Mouse (Mus musculus) hindbrain, embryonic 14.5 days (tissue): ENCODE data around the gene Hist1h4c. TPM values are rescaled to one million over a fixed set of nuclear protein-coding genes. Genes with fewer than 3 reads are reported as not detected.
"Not testable (repeated sequence)": the region's sequence is repeated elsewhere in the genome, so short reads cannot be mapped to it uniquely, and the experiment has no call there.

Source experiments
- ATAC-seq: fragments of 200-750 bp; cut with Nextera tagmentation; 2 replicates; pipeline ENCODE4 v1.8.0; 2017; ENCODE audit warnings: moderate number of reproducible peaks, mild to moderate bottlenecking, moderate TSS enrichment, moderate library complexity; ENCODE audit not compliant: low FRiP score
- DNase-seq: peaks from one replicate; pipeline ENCODE4 v3.0.0-alpha.2; 2015; ENCODE audit warnings: low spot score
- H3K27ac ChIP-seq: fragments of 300-500 bp; sonication (generic); 2 replicates; pipeline ENCODE4 v1.5.1; 2014; ENCODE audit warnings: mild to moderate bottlenecking, moderate library complexity
- H3K27me3 ChIP-seq: fragments of 300-500 bp; sonication (generic); 2 replicates; pipeline ENCODE4 v1.6.1; 2014; ENCODE audit warnings: mild to moderate bottlenecking, low read length, mixed read lengths; ENCODE audit not compliant: control insufficient read depth, insufficient read depth
- H3K36me3 ChIP-seq: fragments of 300-500 bp; sonication (generic); replicated peaks from 2 replicates; pipeline ENCODE4 v1.6.1; 2014; ENCODE audit not compliant: control insufficient read depth, insufficient read depth
- H3K4me1 ChIP-seq: fragments of 300-500 bp; sonication (generic); replicated peaks from 2 replicates; pipeline ENCODE4 v1.6.1; 2014; ENCODE audit warnings: antibody characterized with exemption, low read length, mixed read lengths; ENCODE audit not compliant: control insufficient read depth, insufficient read depth
- H3K4me2 ChIP-seq: fragments of 300-500 bp; sonication (generic); replicated peaks from 2 replicates; pipeline ENCODE4 v1.6.1; 2014; ENCODE audit warnings: mild to moderate bottlenecking, moderate library complexity
- H3K4me3 ChIP-seq: fragments of 300-500 bp; sonication (generic); replicated peaks from 2 replicates; pipeline ENCODE4 v1.5.1; 2014; ENCODE audit warnings: mild to moderate bottlenecking, low read length
- H3K9ac ChIP-seq: fragments of 300-500 bp; sonication (generic); 2 replicates; pipeline ENCODE4 v1.6.1; 2014
- H3K9me3 ChIP-seq: fragments of 300-500 bp; sonication (generic); 2 replicates; pipeline ENCODE4 v1.6.1; 2016; ENCODE audit warnings: low read length; ENCODE audit not compliant: control insufficient read depth
- WGBS: fragments of 180-500 bp; shearing (Covaris S2); extraction: QIAGEN DNeasy Blood & Tissue Kit; methylation state at CpG from one replicate; pipeline ENCODE4 v1.1.7; 2014; 5-methylcytosine and 5-hydroxymethylcytosine counted together
- polyA plus RNA-seq: library from polyadenylated mRNA; unstranded; fragments of >200 nt; fragmentation: Nextera tagmentation; extraction: Ambion mirVana; gene quantifications from 2 replicates; pipeline ENCODE4 v1.2.1, GENCODE M21; 2014

The Hist1h4c gene
- polyA plus RNA-seq, 1 experiment from 2014 or later: 3.5 TPM

DNA sequence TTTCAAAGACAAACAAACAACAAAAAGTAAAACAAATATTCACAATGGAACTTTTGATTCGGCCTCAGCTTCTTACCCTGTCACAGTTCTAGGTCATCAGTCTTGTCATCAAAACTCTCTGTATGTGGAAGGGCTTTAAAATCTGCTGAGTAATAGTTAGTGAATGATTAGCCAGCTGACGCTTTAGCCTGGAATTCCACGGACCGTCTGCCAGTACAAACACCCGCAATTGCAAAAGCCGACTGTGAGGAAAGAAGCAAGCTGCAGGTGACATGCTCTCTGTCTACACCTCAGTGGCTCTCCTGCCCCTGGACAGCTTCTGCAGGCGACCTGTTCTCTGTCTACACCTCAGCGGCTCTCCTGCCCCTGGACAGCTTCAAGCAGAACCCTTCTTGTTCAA is 32.2 kb upstream of the Hist1h4c start:
- Histone ChIP-seq H3K4me2 (no peak overlapping the region), H3K4me1 (no peaks in the 10 kb centered on the region)
- 37% methylated on average over 8 of the region's 8 CpGs for WGBS

DNA sequence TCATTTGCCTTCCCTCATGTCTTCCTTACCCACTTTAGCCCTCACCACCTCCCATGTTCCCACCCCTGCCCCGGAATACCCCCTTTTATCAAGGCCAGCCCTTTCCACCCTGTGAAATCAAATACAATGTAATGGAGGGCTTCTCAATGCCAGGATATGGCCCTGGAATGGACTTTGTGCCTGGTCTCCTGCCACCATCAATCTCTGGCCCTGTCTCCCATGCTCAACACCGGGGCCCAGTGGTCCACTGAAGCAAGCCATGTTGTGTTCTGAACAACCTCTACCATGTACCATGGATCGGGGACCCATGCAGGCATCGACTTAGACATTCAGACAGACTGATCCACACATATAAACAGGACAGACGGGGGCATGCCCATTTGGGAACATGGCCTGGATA is 31.5 kb upstream of the Hist1h4c start:
- Histone ChIP-seq H3K27ac (no peak overlapping the region), H3K9ac (no peak overlapping the region), H3K4me2 (no peak overlapping the region), H3K9me3 (no peaks in the 10 kb centered on the region), H3K27me3 (no peaks in the 10 kb centered on the region), H3K4me3 (no peak overlapping the region), H3K36me3 (no peaks in the 10 kb centered on the region), H3K4me1 (no peaks in the 10 kb centered on the region)
- WGBS: 91% methylated on average over 5 of the region's 5 CpGs
- no peak for DNase-seq
- ATAC-seq: no peak

More for the DNA sequence above, 32.2 kb upstream of the Hist1h4c start:
- no peaks in the 10 kb centered on the region for H3K27me3 ChIP-seq
- no peak overlapping the region for H3K4me3 ChIP-seq
- H3K27ac ChIP-seq: no peak overlapping the region
- H3K9ac ChIP-seq: no peak overlapping the region
- ATAC-seq: no peak
- no peak for DNase-seq
- no peaks in the 10 kb centered on the region for H3K9me3 ChIP-seq
- no peaks in the 10 kb centered on the region for H3K36me3 ChIP-seq

DNA sequence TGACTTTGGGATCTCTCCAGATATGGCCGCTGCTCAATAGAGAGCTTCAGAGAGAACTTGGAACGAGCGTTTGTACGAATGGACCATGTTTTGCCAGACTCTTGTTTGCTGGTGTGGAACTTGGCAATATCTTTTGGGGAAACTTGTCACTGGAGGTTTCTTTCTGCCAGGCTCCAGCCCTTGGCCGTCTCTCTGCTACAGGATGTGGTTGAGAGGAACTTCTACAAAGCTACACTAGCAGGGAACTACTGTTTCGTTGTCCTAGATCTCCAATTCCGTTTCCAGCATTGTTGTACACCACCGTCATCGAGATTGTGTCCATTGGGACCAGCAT is 30.9 kb upstream of the Hist1h4c start:
- 90% methylated on average over 9 of the region's 9 CpGs for WGBS
- H3K9ac ChIP-seq: no peak overlapping the region
- H3K4me2 ChIP-seq: no peak overlapping the region
- ATAC-seq (no peak), DNase-seq (no peak)
- no peaks in the 10 kb centered on the region for H3K27me3 ChIP-seq
- H3K9me3 ChIP-seq: no peaks in the 10 kb centered on the region
- H3K36me3 ChIP-seq: no peaks in the 10 kb centered on the region
- H3K4me1 ChIP-seq: no peaks in the 10 kb centered on the region
- H3K27ac ChIP-seq: no peak overlapping the region
- H3K4me3 ChIP-seq: no peak overlapping the region

DNA sequence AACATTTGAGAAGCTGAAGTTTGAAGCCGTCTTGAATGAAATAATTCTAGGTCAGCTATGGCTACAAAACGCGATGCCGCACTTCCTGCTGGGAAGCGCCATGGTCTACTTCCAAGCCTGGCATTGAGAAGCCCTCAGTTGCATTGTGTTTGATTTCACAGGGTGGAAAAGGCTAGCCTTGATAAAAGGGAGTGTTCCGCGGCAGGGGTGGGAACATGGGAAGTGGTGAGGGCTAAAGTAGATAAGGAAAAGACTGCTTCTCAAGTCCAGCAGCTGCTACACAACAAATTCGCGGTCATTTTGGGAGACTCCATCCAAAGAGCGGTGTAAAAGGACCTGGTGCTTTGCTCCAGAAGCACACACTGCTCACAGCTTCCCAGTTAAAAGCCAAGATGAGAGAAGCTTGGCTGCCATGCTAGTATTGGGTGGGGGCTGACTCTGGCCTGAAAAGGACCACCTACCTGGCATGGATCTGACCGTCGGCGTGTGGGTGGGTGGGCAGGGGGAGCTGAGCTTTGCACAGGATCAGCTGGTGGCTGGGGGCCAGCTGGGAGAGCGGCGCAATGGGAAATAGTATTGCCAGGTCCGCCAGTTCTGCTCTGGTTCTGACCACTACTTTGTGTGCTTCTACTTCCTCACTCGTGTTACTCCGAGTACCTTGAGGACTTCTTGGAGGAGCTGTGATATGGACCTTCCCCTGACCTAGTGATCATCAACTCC is 30.4 kb upstream of the Hist1h4c start:
- DNase-seq (no peak), ATAC-seq (no peak)
- no peak overlapping the region for H3K27ac ChIP-seq
- H3K9me3 ChIP-seq: no peaks in the 10 kb centered on the region
- H3K9ac ChIP-seq: no peak overlapping the region
- no peak overlapping the region for H3K4me3 ChIP-seq
- H3K4me1 ChIP-seq: no peaks in the 10 kb centered on the region
- 84% methylated on average over 18 of the region's 18 CpGs for WGBS
- no peaks in the 10 kb centered on the region for H3K36me3 ChIP-seq
- no peaks in the 10 kb centered on the region for H3K27me3 ChIP-seq
- no peak overlapping the region for H3K4me2 ChIP-seq

DNA sequence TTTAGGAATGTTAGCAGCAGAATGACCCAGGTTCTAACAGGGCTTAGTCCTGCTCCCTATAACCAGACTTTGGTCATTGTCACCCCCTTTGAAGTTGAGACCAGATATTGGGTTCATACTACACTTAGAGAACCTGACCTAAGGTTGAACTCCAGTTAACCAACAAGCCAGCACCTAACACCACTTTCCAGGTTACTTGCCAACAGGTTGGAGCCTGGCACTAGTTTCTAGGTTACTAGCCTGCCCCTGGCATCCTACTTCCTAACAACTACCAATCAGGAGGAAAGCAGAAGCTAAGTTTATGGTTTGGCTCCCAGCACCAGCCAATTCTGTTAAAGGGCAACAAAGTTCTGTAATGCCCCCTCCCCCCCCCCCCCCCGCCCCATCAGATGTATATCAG is 27.0 kb upstream of the Hist1h4c start:
- no peak for DNase-seq
- Histone ChIP-seq H3K9me3 (no peaks in the 10 kb centered on the region), H3K4me3 (no peak overlapping the region), H3K27me3 (no peaks in the 10 kb centered on the region), H3K4me1 (no peaks in the 10 kb centered on the region), H3K27ac (no peak overlapping the region), H3K4me2 (no peak overlapping the region), H3K36me3 (no peaks in the 10 kb centered on the region), H3K9ac (no peak overlapping the region)
- 50% methylated on average over 1 of the region's 1 CpGs for WGBS
- no peak for ATAC-seq

DNA sequence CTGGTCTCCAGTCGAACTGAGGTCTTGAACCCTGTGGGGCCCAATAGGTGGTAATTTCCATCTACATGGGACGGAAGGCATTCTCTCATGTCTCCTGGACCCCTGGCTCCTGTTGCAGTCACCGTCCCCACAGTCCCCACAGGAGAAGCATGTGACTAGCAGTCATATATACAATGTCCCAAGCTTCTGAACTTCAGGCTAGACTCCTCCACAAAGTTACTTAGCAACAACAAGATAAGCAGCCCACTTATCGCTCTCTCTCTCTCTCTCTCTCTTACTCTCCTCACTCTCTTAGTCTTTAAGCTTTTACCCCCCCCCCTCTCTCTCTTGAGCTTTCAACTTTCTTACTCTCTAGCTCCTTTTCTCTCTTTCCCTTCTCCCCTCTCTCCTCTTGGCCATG is 26.0 kb upstream of the Hist1h4c start:
- 77% methylated on average over 4 of the region's 4 CpGs for WGBS
- DNase-seq (no peak), ATAC-seq (no peak)
- Histone ChIP-seq H3K4me2 (no peak overlapping the region), H3K36me3 (no peaks in the 10 kb centered on the region), H3K9me3 (no peaks in the 10 kb centered on the region), H3K27me3 (no peaks in the 10 kb centered on the region), H3K27ac (no peak overlapping the region), H3K4me3 (no peak overlapping the region), H3K4me1 (no peaks in the 10 kb centered on the region), H3K9ac (no peak overlapping the region)

DNA sequence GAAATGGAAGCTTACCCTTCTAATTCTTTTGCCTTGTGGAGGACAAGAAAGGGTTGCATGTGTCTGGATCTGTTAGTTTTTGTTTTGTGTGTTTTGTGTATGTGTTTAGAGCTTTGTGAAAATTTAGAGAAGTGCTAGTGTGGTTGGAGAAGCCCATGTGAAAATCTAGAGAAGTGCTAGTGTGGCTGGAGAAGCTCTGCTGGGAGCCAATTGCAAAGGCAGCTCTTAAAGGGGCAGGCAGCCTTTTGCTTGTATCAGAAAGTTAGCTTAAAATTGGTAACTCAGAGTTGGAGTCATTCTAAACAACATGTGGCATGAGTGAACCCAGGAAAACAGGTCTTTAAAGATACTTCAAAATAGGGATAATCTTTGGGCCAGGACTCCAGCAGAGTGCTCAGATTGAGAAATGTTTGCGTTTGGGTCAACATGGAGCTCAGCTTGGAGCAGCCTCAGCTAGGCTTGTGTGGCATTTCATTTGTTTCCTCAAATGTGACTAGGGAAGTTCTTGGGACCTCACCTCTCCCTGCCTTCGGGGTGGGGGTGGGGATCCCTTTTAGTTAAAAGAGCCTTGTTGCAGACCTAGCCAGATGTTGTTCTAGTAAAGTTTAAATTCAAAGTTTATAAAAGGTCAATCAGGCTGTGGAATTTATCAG is 19.5 kb upstream of the Hist1h4c start:
- not testable (repeated sequence) for H3K27ac ChIP-seq, H3K9ac ChIP-seq, H3K4me1 ChIP-seq, H3K27me3 ChIP-seq, H3K9me3 ChIP-seq, H3K4me2 ChIP-seq, H3K36me3 ChIP-seq, H3K4me3 ChIP-seq, ATAC-seq, DNase-seq
- 18% methylated on average over 2 of the region's 2 CpGs for WGBS

DNA sequence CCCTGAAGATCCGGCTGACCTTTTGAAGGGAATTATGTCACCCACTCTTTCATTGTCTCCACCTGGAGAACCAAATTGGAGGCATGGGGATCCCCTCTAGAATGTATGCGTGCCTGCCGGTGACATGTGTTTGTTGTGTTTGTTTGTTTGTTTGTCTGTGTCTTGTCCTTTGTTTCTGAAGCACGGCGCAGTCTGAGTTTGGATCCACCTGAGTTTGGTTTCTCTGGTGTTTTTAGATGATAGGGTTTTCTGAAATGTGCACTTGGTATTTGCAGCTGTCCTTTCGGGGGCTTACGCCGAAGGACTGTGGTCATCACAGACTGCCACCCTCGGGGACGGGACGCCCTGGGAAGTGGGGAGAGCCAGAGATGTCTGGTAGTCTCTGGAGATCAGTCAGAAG is 18.9 kb upstream of the Hist1h4c start:
- 61% methylated on average over 11 of the region's 11 CpGs for WGBS
- Histone ChIP-seq H3K4me2 (no peak overlapping the region), H3K27ac (no peak overlapping the region), H3K4me1 (no peaks in the 10 kb centered on the region), H3K27me3 (no peaks in the 10 kb centered on the region), H3K4me3 (no peak overlapping the region), H3K36me3 (no peaks in the 10 kb centered on the region), H3K9me3 (no peaks in the 10 kb centered on the region), H3K9ac (no peak overlapping the region)
- no peak for ATAC-seq
- DNase-seq: no peak

DNA sequence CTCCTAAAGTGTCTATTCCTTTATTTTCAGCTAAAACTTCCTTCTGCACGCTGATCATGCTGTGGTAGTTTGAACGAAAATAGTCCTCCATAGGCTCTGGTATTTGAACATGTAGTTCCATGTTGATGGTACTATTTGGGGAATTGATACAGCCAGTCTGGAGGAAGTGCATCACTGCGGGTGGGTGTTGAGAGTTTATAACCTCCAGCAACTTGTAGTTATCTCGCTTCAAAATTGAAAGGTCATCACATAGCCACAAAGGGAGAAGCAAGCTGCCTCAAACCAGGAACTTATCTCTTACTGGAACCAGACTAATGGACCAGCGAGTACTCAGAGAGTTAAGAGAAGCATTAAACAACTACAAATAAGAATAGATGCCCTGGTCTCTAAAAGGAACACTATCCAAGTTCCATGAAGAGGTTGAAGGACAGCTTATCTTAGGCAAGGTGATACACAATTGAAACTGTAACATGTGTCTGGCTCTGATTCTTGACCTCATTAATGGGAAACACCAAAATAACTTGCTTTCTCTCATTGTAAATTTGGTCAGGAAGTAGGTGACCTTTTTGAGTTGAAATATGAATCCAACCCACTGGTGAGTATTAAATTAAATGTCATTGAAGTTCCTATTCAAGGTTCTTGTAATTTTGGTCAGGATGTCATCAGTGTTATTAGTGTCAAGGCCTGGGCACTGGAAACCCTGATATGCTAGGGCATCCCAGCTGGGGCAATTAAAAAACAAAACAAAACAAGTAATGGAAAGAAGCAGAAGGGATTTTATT is 18.2 kb upstream of the Hist1h4c start:
- H3K4me3 ChIP-seq: no peak overlapping the region
- DNase-seq: no peak
- no peaks in the 10 kb centered on the region for H3K4me1 ChIP-seq
- H3K27ac ChIP-seq: no peak overlapping the region
- H3K9ac ChIP-seq: no peak overlapping the region
- no peak for ATAC-seq
- no peaks in the 10 kb centered on the region for H3K9me3 ChIP-seq
- no peaks in the 10 kb centered on the region for H3K36me3 ChIP-seq
- WGBS: 86% methylated on average over 5 of the region's 5 CpGs
- no peak overlapping the region for H3K4me2 ChIP-seq
- H3K27me3 ChIP-seq: no peaks in the 10 kb centered on the region
